Mouse (Mus musculus) midbrain, postnatal 0 days (tissue): Measurements from ENCODE around the gene Trp73. TPM values are rescaled to one million over a fixed set of nuclear protein-coding genes. Genes with fewer than 3 reads are reported as not detected.
A peak's percentile ranks its signal among the peaks of the same experiment; 100 is the strongest.

Experiments
- ATAC-seq: fragments of 200-750 bp; cut with Nextera tagmentation; 2 replicates; pipeline ENCODE4 v1.8.0; 2017; ENCODE audit warnings: moderate number of reproducible peaks, mild to moderate bottlenecking, moderate TSS enrichment, moderate library complexity; ENCODE audit not compliant: low FRiP score
- DNase-seq: peaks from one replicate; pipeline ENCODE4 v3.0.0-alpha.2; 2015; ENCODE audit warnings: low spot score
- H3K27ac ChIP-seq: fragments of 300-500 bp; sonication (generic); 2 replicates; pipeline ENCODE4 v1.5.1; 2014; ENCODE audit warnings: low read depth, mild to moderate bottlenecking, low read length, mixed read lengths
- H3K27me3 ChIP-seq: fragments of 300-500 bp; sonication (generic); 2 replicates; pipeline ENCODE4 v1.6.1; 2014; ENCODE audit warnings: low read length, control low read depth, mixed read lengths; ENCODE audit not compliant: insufficient read depth
- H3K36me3 ChIP-seq: fragments of 300-500 bp; sonication (generic); 2 replicates; pipeline ENCODE4 v1.6.1; 2014; ENCODE audit warnings: low read length, control low read depth, mixed read lengths; ENCODE audit not compliant: insufficient read depth
- H3K4me1 ChIP-seq: fragments of 300-500 bp; sonication (generic); 2 replicates; pipeline ENCODE4 v1.6.1; 2014; ENCODE audit warnings: mild to moderate bottlenecking, control low read depth, antibody characterized with exemption, low read length, mixed read lengths; ENCODE audit not compliant: insufficient read depth
- H3K4me2 ChIP-seq: fragments of 300-500 bp; sonication (generic); 2 replicates; pipeline ENCODE4 v1.6.1; 2014; ENCODE audit warnings: low read depth, mild to moderate bottlenecking, low read length, mixed read lengths; ENCODE audit not compliant: poor library complexity, severe bottlenecking
- H3K4me3 ChIP-seq: fragments of 300-500 bp; sonication (generic); 2 replicates; pipeline ENCODE4 v1.5.1; 2014; ENCODE audit warnings: low read depth, mild to moderate bottlenecking, low read length, moderate library complexity
- H3K9ac ChIP-seq: fragments of 300-500 bp; sonication (generic); replicated peaks from 2 replicates; pipeline ENCODE4 v1.6.1; 2014; ENCODE audit warnings: mild to moderate bottlenecking, low read length, moderate library complexity, mixed read lengths; ENCODE audit not compliant: poor library complexity, severe bottlenecking
- H3K9me3 ChIP-seq: fragments of 300-500 bp; sonication (generic); 2 replicates; pipeline ENCODE4 v1.6.1; 2016; ENCODE audit warnings: low read length, control low read depth
- CTCF ChIP-seq: IDR thresholded peaks from 2 replicates; pipeline ENCODE4 v1.5.1; 2016; ENCODE audit warnings: antibody characterized with exemption, mild to moderate bottlenecking
- WGBS: fragments of 180-500 bp; shearing (Covaris S2); extraction: QIAGEN DNeasy Blood & Tissue Kit; methylation state at CpG from one replicate; pipeline ENCODE4 v1.1.7; 2014; 5-methylcytosine and 5-hydroxymethylcytosine counted together
- polyA plus RNA-seq: library from polyadenylated mRNA; unstranded; fragments of >200 nt; fragmentation: Nextera tagmentation; extraction: Ambion mirVana; gene quantifications from 2 replicates; pipeline ENCODE4 v1.2.1, GENCODE M21; 2015
- total RNA-seq: library from RNA; depleted of rRNA; stranded (reverse); fragments of >200 nt; gene quantifications from 2 replicates; pipeline ENCODE4 v1.2.3, GENCODE M21; 2014

The Trp73 gene
- total and polyA plus RNA-seq, 2 experiments from 2014 or later, result 0.49 to 0.52 TPM

- H3K9me3 ChIP-seq, result no peaks in the 10 kb centered on the region
- H3K27ac ChIP-seq, result no peak overlapping the region
- WGBS, result 1% methylated on average over 42 of the region's 42 CpGs
- no peak for TF ChIP-seq CTCF
- no peak for DNase-seq
- H3K27me3 ChIP-seq, result peaks cover 47% of the 10 kb centered on the region
- ATAC-seq, result no peak
- peak overlapping the region; percentile 80 for H3K4me3 ChIP-seq
- peaks cover 13% of the 10 kb centered on the region; the same call in 1 of the 2 replicates for H3K4me1 ChIP-seq
- H3K4me2 ChIP-seq, result peak overlapping the region; percentile 16; the same call in 1 of the 2 replicates
- no peak overlapping the region for H3K9ac ChIP-seq
- H3K36me3 ChIP-seq, result 0 out of 2 replicates have a peak, but pooled peaks cover 2% of the 10 kb centered on the region
These were observed 1.2 kb upstream of the Trp73 start for GRCm38 (mm10) chr4:154141009-154141867.

GRCm38 (mm10) chr4:154140213-154141008 is 403 bp upstream of the Trp73 start:
- TF ChIP-seq CTCF, result no peak
- no peak for ATAC-seq
- Histone ChIP-seq H3K36me3 (0 out of 2 replicates have a peak, but pooled peaks cover 2% of the 10 kb centered on the region), H3K4me1 (peaks cover 13% of the 10 kb centered on the region; the same call in 1 of the 2 replicates), H3K9me3 (no peaks in the 10 kb centered on the region), H3K9ac (peak overlapping the region; percentile 33; the same call in 1 of the 2 replicates), H3K27ac (no peak overlapping the region), H3K4me2 (peak overlapping the region; percentile 84), H3K4me3 (peak overlapping the region; percentile 41), H3K27me3 (peaks cover 47% of the 10 kb centered on the region)
- 1% methylated on average over 45 of the region's 46 CpGs for WGBS
- DNase-seq, result no peak

- DNase-seq (no peak), ATAC-seq (no peak)
- Histone ChIP-seq H3K36me3 (no peaks in the 10 kb centered on the region), H3K4me3 (peak overlapping the region; percentile 41), H3K27ac (no peak overlapping the region), H3K9me3 (no peaks in the 10 kb centered on the region), H3K9ac (peak overlapping the region; percentile 33; the same call in 1 of the 2 replicates), H3K27me3 (peaks cover 52% of the 10 kb centered on the region), H3K4me1 (peaks cover 13% of the 10 kb centered on the region; the same call in 1 of the 2 replicates), H3K4me2 (peak overlapping the region; percentile 84)
- WGBS, result under 1% methylated on average over 26 of the region's 59 CpGs
- no peak for TF ChIP-seq CTCF
These were observed 282 bp downstream of the Trp73 start for GRCm38 (mm10) chr4:154139671-154140181.

GRCm38 (mm10) chr4:154137139-154137538 is 2.9 kb downstream of the Trp73 start:
- H3K27me3 ChIP-seq, result peaks cover 54% of the 10 kb centered on the region
- H3K4me2 ChIP-seq, result no peak overlapping the region
- ATAC-seq, result no peak
- H3K9me3 ChIP-seq, result no peaks in the 10 kb centered on the region
- WGBS, result 64% methylated on average over 5 of the region's 5 CpGs
- DNase-seq, result no peak
- peaks cover 7% of the 10 kb centered on the region; the same call in 1 of the 2 replicates for H3K4me1 ChIP-seq
- H3K27ac ChIP-seq, result no peak overlapping the region
- H3K36me3 ChIP-seq, result no peaks in the 10 kb centered on the region
- H3K9ac ChIP-seq, result no peak overlapping the region
- H3K4me3 ChIP-seq, result no peak overlapping the region
- no peak for TF ChIP-seq CTCF

- no peak overlapping the region for H3K9ac ChIP-seq
- no peaks in the 10 kb centered on the region for H3K9me3 ChIP-seq
- no peak overlapping the region for H3K4me3 ChIP-seq
- ATAC-seq (no peak), DNase-seq (no peak)
- peaks cover 2% of the 10 kb centered on the region; the same call in 1 of the 2 replicates for H3K4me1 ChIP-seq
- no peak for TF ChIP-seq CTCF
- WGBS, result 67% methylated on average over 4 of the region's 4 CpGs
- H3K27me3 ChIP-seq, result peaks cover 38% of the 10 kb centered on the region
- no peak overlapping the region for H3K27ac ChIP-seq
- no peaks in the 10 kb centered on the region for H3K36me3 ChIP-seq
- no peak overlapping the region for H3K4me2 ChIP-seq
These were observed 5.2 kb downstream of the Trp73 start for GRCm38 (mm10) chr4:154134803-154135202.
